Mouse (Mus musculus) hindbrain, embryonic 14.5 days (tissue): ENCODE results near the gene Hk3. TPM values are rescaled to one million over a fixed set of nuclear protein-coding genes. Genes with fewer than 3 reads are reported as not detected.

Experiments used
- ATAC-seq: fragments of 200-750 bp; cut with Nextera tagmentation; 2 replicates; pipeline ENCODE4 v1.8.0; 2017; ENCODE audit warnings: moderate number of reproducible peaks, mild to moderate bottlenecking, moderate TSS enrichment, moderate library complexity; ENCODE audit not compliant: low FRiP score
- DNase-seq: peaks from one replicate; pipeline ENCODE4 v3.0.0-alpha.2; 2015; ENCODE audit warnings: low spot score
- H3K27ac ChIP-seq: fragments of 300-500 bp; sonication (generic); 2 replicates; pipeline ENCODE4 v1.5.1; 2014; ENCODE audit warnings: mild to moderate bottlenecking, moderate library complexity
- H3K27me3 ChIP-seq: fragments of 300-500 bp; sonication (generic); 2 replicates; pipeline ENCODE4 v1.6.1; 2014; ENCODE audit warnings: mild to moderate bottlenecking, low read length, mixed read lengths; ENCODE audit not compliant: control insufficient read depth, insufficient read depth
- H3K36me3 ChIP-seq: fragments of 300-500 bp; sonication (generic); replicated peaks from 2 replicates; pipeline ENCODE4 v1.6.1; 2014; ENCODE audit not compliant: control insufficient read depth, insufficient read depth
- H3K4me1 ChIP-seq: fragments of 300-500 bp; sonication (generic); replicated peaks from 2 replicates; pipeline ENCODE4 v1.6.1; 2014; ENCODE audit warnings: antibody characterized with exemption, low read length, mixed read lengths; ENCODE audit not compliant: control insufficient read depth, insufficient read depth
- H3K4me2 ChIP-seq: fragments of 300-500 bp; sonication (generic); replicated peaks from 2 replicates; pipeline ENCODE4 v1.6.1; 2014; ENCODE audit warnings: mild to moderate bottlenecking, moderate library complexity
- H3K4me3 ChIP-seq: fragments of 300-500 bp; sonication (generic); replicated peaks from 2 replicates; pipeline ENCODE4 v1.5.1; 2014; ENCODE audit warnings: mild to moderate bottlenecking, low read length
- H3K9ac ChIP-seq: fragments of 300-500 bp; sonication (generic); 2 replicates; pipeline ENCODE4 v1.6.1; 2014
- H3K9me3 ChIP-seq: fragments of 300-500 bp; sonication (generic); 2 replicates; pipeline ENCODE4 v1.6.1; 2016; ENCODE audit warnings: low read length; ENCODE audit not compliant: control insufficient read depth
- WGBS: fragments of 180-500 bp; shearing (Covaris S2); extraction: QIAGEN DNeasy Blood & Tissue Kit; methylation state at CpG from one replicate; pipeline ENCODE4 v1.1.7; 2014; 5-methylcytosine and 5-hydroxymethylcytosine counted together
- polyA plus RNA-seq: library from polyadenylated mRNA; unstranded; fragments of >200 nt; fragmentation: Nextera tagmentation; extraction: Ambion mirVana; gene quantifications from 2 replicates; pipeline ENCODE4 v1.2.1, GENCODE M21; 2014

Gene Hk3
- polyA plus RNA-seq, 1 experiment from 2014 or later: 0.70 TPM

- 66% methylated on average over 7 of the region's 7 CpGs for WGBS
- H3K27ac ChIP-seq: no peak overlapping the region
- H3K4me2 ChIP-seq: no peak overlapping the region
- ATAC-seq (no peak), DNase-seq (no peak)
- H3K36me3 ChIP-seq: peaks cover 3% of the 10 kb centered on the region; the same call in 1 of the 2 replicates
- H3K9ac ChIP-seq: no peak overlapping the region
- no peak overlapping the region for H3K4me3 ChIP-seq
- H3K4me1 ChIP-seq: peaks cover 31% of the 10 kb centered on the region
- no peaks in the 10 kb centered on the region for H3K9me3 ChIP-seq
- H3K27me3 ChIP-seq: 0 out of 2 replicates have a peak, but pooled peaks cover 5% of the 10 kb centered on the region
Measured at GRCm38 (mm10) chr13:55006415-55006742, 14.8 kb downstream of the Hk3 start.

GRCm38 (mm10) chr13:55005691-55006414 is 15.3 kb downstream of the Hk3 start:
- no peak for DNase-seq
- 61% methylated on average over 31 of the region's 31 CpGs for WGBS
- H3K27me3 ChIP-seq: 0 out of 2 replicates have a peak, but pooled peaks cover 5% of the 10 kb centered on the region

GRCm38 (mm10) chr13:55004646-55005045 is 16.5 kb downstream of the Hk3 start:
- H3K27ac ChIP-seq: no peak overlapping the region
- H3K4me2 ChIP-seq: no peak overlapping the region
- peaks cover 3% of the 10 kb centered on the region for H3K36me3 ChIP-seq
- no peaks in the 10 kb centered on the region for H3K9me3 ChIP-seq
- whole genome bisulfite sequencing: 62% methylated on average over 11 of the region's 11 CpGs
- H3K27me3 ChIP-seq: 0 out of 2 replicates have a peak, but pooled peaks cover 6% of the 10 kb centered on the region
- no peak overlapping the region for H3K9ac ChIP-seq
- H3K4me3 ChIP-seq: no peak overlapping the region
- ATAC-seq (0 out of 2 replicates have a peak, but pooled peaks have one; percentile 12), DNase-seq (no peak)
- peaks cover 31% of the 10 kb centered on the region for H3K4me1 ChIP-seq

More at GRCm38 (mm10) chr13:55005691-55006414, 15.3 kb downstream of the Hk3 start:
- peaks cover 31% of the 10 kb centered on the region for H3K4me1 ChIP-seq
- peaks cover 3% of the 10 kb centered on the region; the same call in 1 of the 2 replicates for H3K36me3 ChIP-seq
- no peak overlapping the region for H3K9ac ChIP-seq
- H3K27ac ChIP-seq: no peak overlapping the region
- ATAC-seq: no peak
- H3K4me3 ChIP-seq: no peak overlapping the region
- H3K4me2 ChIP-seq: no peak overlapping the region
- H3K9me3 ChIP-seq: no peaks in the 10 kb centered on the region

- H3K4me2 ChIP-seq: no peak overlapping the region
- no peak overlapping the region for H3K9ac ChIP-seq
- H3K36me3 ChIP-seq: peaks cover 7% of the 10 kb centered on the region
- no peak for DNase-seq
- no peaks in the 10 kb centered on the region for H3K9me3 ChIP-seq
- no peak overlapping the region for H3K4me3 ChIP-seq
- H3K4me1 ChIP-seq: peaks cover 17% of the 10 kb centered on the region
- 90% methylated on average over 10 of the region's 10 CpGs for WGBS
- no peak overlapping the region for H3K27ac ChIP-seq
- 0 out of 2 replicates have a peak, but pooled peaks cover 6% of the 10 kb centered on the region for H3K27me3 ChIP-seq
- no peak for ATAC-seq
Measured at GRCm38 (mm10) chr13:55002090-55002489, 19.1 kb downstream of the Hk3 start.

- no peak for DNase-seq
Measured at GRCm38 (mm10) chr13:55000433-55000832, 20.8 kb downstream of the Hk3 start.

GRCm38 (mm10) chr13:54997568-54997967 is 23.6 kb downstream of the Hk3 start:
- H3K4me1 ChIP-seq: peaks cover 28% of the 10 kb centered on the region
- no peak for ATAC-seq
- no peak overlapping the region for H3K4me2 ChIP-seq
- no peak for DNase-seq
- peaks cover 13% of the 10 kb centered on the region; the same call in 1 of the 2 replicates for H3K27me3 ChIP-seq
- no peak overlapping the region for H3K9ac ChIP-seq
- 70% methylated on average over 8 of the region's 8 CpGs for WGBS
- H3K27ac ChIP-seq: no peak overlapping the region
- H3K9me3 ChIP-seq: no peaks in the 10 kb centered on the region
- no peak overlapping the region for H3K4me3 ChIP-seq
- peaks cover 8% of the 10 kb centered on the region for H3K36me3 ChIP-seq

More at GRCm38 (mm10) chr13:55000433-55000832, 20.8 kb downstream of the Hk3 start:
- WGBS: 83% methylated on average over 10 of the region's 10 CpGs
- Histone ChIP-seq H3K4me2 (no peak overlapping the region), H3K9me3 (no peaks in the 10 kb centered on the region), H3K27ac (no peak overlapping the region), H3K4me3 (no peak overlapping the region), H3K4me1 (peaks cover 9% of the 10 kb centered on the region; the same call in 1 of the 2 replicates), H3K9ac (no peak overlapping the region), H3K27me3 (peaks cover 13% of the 10 kb centered on the region; the same call in 1 of the 2 replicates), H3K36me3 (peaks cover 11% of the 10 kb centered on the region)
- no peak for ATAC-seq

- peak overlapping the region; percentile 55 for H3K27ac ChIP-seq
Measured at GRCm38 (mm10) chr13:54995161-54995560, 26.0 kb downstream of the Hk3 start.

GRCm38 (mm10) chr13:54994576-54994975 is 26.6 kb downstream of the Hk3 start:
- Histone ChIP-seq H3K4me3 (no peak overlapping the region), H3K4me1 (peaks cover 28% of the 10 kb centered on the region), H3K27ac (peak overlapping the region; percentile 74), H3K4me2 (no peak overlapping the region), H3K36me3 (peaks cover 15% of the 10 kb centered on the region), H3K9me3 (no peaks in the 10 kb centered on the region), H3K9ac (no peak overlapping the region), H3K27me3 (peaks cover 11% of the 10 kb centered on the region; the same call in 1 of the 2 replicates)
- ATAC-seq: peak; percentile 1; the same call in 1 of the 2 replicates
- 5% methylated on average over 4 of the region's 4 CpGs for WGBS
- peak; percentile 58 for DNase-seq

More at GRCm38 (mm10) chr13:54995161-54995560, 26.0 kb downstream of the Hk3 start:
- Histone ChIP-seq H3K9me3 (no peaks in the 10 kb centered on the region), H3K4me3 (no peak overlapping the region), H3K9ac (no peak overlapping the region), H3K36me3 (peaks cover 15% of the 10 kb centered on the region), H3K4me2 (no peak overlapping the region), H3K27me3 (peaks cover 13% of the 10 kb centered on the region; the same call in 1 of the 2 replicates), H3K4me1 (peaks cover 28% of the 10 kb centered on the region)
- 0 out of 2 replicates have a peak, but pooled peaks have one; percentile 18 for ATAC-seq
- 34% methylated on average over 6 of the region's 6 CpGs for WGBS
- DNase-seq: no peak

GRCm38 (mm10) chr13:54992215-54992614 is 29.0 kb downstream of the Hk3 start:
- peaks cover 7% of the 10 kb centered on the region; the same call in 1 of the 2 replicates for H3K27me3 ChIP-seq
- 75% methylated on average over 7 of the region's 7 CpGs for WGBS

More at GRCm38 (mm10) chr13:54992215-54992614, 29.0 kb downstream of the Hk3 start:
- Histone ChIP-seq H3K9me3 (no peaks in the 10 kb centered on the region), H3K9ac (no peak overlapping the region), H3K27ac (no peak overlapping the region), H3K4me2 (no peak overlapping the region), H3K4me3 (no peak overlapping the region), H3K4me1 (peaks cover 36% of the 10 kb centered on the region), H3K36me3 (peaks cover 11% of the 10 kb centered on the region)
- ATAC-seq (no peak), DNase-seq (no peak)
